Mouse (Mus musculus): ENCODE measurements around the gene Pglyrp2. TPM values are rescaled to one million over a fixed set of nuclear protein-coding genes. Genes with fewer than 3 reads are reported as not detected.

Pglyrp2 gene
- polyA plus RNA-seq, 1 experiment: 3.5 TPM

DNA sequence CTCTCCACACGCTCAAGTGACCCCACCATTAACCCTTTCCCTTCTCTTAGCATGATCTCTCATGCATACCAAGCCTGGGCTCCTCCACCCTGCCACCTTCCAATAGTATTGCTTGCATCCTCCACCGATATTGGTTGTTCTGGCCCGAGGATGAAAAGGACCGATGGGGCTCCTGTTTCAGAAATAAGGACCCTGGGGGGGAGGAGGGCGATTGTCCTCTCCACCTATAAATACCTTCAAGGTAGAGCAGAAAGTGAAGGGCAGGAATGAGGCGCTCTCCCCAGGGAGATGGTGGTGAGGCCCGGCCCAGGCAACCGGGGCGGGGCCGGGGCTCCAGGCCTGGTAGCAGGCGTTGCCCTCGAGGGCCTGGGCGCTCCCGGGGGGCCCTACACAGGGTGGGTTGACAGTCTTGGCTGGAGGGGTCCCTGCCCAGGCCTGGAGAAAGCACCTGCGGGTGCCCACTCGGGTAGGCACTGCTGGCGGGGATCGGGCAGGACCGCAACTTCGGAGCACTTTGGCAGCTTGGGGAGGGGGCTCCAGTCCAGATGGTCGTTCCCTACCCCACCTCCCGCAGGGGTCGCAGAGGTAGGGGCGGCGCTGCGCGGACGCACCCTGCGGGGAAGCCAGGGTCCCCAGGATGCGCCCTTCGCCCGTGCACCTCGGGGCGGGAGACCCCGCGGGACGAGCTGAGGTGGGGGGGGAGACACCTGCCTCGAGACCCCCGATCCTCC, 35.4 kb downstream of the Pglyrp2 start:
- peak; percentile 42 for DNase-seq
- Histone ChIP-seq H3K4me1 (ENCODE audit: control insufficient read depth, insufficient read depth, low read length) (no peaks in the 10 kb centered on the region; the same call in 1 of the 2 replicates), H3K36me3 (ENCODE audit: control insufficient read depth, insufficient read depth, low read length) (no peaks in the 10 kb centered on the region), H3K4me3 (ENCODE audit: insufficient read depth, low read depth, low read length) (peak overlapping the region; percentile 100), H3K27ac (ENCODE audit: insufficient read depth, low read depth, low read length) (peak overlapping the region; percentile 42), H3K27me3 (replicated peaks; ENCODE audit: control insufficient read depth, insufficient read depth, low read length) (no peaks in the 10 kb centered on the region)
- TF ChIP-seq CTCF (conservative IDR thresholded peaks at IDR 0.05; ENCODE audit: insufficient read depth, insufficient read length, low read depth, low read length): no peak
- no peak for TF ChIP-seq POLR2A (IDR thresholded peaks at IDR 0.05; ENCODE audit: low read depth, low read length)
- 1% methylated on average over 33 of the region's 39 CpGs for WGBS

DNA sequence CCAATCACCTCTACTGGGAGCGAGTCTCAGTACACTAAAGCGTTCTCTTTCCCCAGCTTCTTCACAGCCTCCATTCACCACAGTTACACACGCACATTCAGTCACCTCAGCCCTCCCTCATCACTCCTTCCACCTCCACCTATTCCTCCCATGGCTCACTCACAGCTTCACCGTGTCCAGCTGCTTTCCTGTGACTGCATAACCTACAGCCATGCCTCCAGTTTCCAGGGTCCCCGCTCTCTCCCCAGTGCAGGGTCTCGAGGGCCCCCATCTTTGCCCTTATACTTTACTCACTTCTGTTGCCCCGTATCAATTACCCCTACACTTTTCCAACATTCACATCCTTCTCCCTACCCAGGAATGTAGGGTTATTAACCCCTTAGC, 36.0 kb downstream of the Pglyrp2 start:
- WGBS: 33% methylated on average over 7 of the region's 7 CpGs
- Histone ChIP-seq H3K4me1 (ENCODE audit: control insufficient read depth, insufficient read depth, low read length) (no peaks in the 10 kb centered on the region; the same call in 1 of the 2 replicates), H3K27ac (ENCODE audit: insufficient read depth, low read depth, low read length) (no peak overlapping the region), H3K4me3 (ENCODE audit: insufficient read depth, low read depth, low read length) (peak overlapping the region; percentile 100), H3K27me3 (replicated peaks; ENCODE audit: control insufficient read depth, insufficient read depth, low read length) (no peaks in the 10 kb centered on the region), H3K36me3 (ENCODE audit: control insufficient read depth, insufficient read depth, low read length) (no peaks in the 10 kb centered on the region)
- TF ChIP-seq CTCF (conservative IDR thresholded peaks at IDR 0.05; ENCODE audit: insufficient read depth, insufficient read length, low read depth, low read length) (no peak), POLR2A (IDR thresholded peaks at IDR 0.05; ENCODE audit: low read depth, low read length) (no peak)
- no peak for DNase-seq

DNA sequence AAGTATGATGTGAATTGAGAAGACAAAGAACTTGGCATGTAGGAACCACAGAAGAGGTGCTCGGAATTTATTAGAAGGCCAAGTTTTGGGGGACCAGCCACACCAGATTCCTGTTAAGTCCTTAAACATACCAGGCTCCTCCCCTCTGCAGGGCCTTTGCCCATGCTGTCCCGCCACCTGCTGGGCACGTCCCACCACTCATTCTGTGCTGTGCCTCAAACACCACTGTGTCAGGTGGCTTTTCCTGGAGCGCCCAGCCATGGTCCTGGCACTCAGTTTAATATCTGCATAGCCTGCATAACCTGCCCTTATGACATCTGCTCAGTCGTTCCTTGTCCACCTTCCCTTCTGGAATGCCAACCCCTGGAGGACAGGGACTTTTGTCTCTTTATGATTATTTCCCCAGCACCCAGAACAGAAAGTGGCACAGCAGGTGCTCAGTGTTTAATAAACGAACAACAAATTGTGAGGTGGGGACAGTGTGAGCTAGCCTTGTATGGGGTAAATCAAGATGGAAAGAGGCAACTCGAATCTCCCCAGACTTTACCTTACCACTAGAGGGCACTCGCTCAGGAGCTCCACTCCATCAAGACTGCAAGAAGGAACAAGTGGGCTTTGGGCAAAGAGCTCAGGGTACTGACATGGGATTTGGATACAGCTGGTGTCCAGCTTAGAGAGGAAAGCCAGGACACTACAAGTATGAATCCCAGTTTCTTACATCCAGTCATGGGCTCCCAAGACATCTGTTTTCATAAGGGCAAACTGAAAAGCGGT, 37.1 kb downstream of the Pglyrp2 start:
- TF ChIP-seq POLR2A (IDR thresholded peaks at IDR 0.05; ENCODE audit: low read depth, low read length) (no peak), CTCF (conservative IDR thresholded peaks at IDR 0.05; ENCODE audit: insufficient read depth, insufficient read length, low read depth, low read length) (peak; percentile 70)
- Histone ChIP-seq H3K4me3 (ENCODE audit: insufficient read depth, low read depth, low read length) (no peak overlapping the region), H3K27ac (ENCODE audit: insufficient read depth, low read depth, low read length) (no peak overlapping the region), H3K36me3 (ENCODE audit: control insufficient read depth, insufficient read depth, low read length) (no peaks in the 10 kb centered on the region), H3K4me1 (ENCODE audit: control insufficient read depth, insufficient read depth, low read length) (no peaks in the 10 kb centered on the region; the same call in 1 of the 2 replicates), H3K27me3 (replicated peaks; ENCODE audit: control insufficient read depth, insufficient read depth, low read length) (no peaks in the 10 kb centered on the region)
- DNase-seq: peak; percentile 59
- 57% methylated on average over 9 of the region's 9 CpGs for WGBS

- H3K4me1 ChIP-seq (ENCODE audit: control insufficient read depth, insufficient read depth, low read length): no peaks in the 10 kb centered on the region; the same call in 1 of the 2 replicates
- no peak for DNase-seq
- TF ChIP-seq CTCF (conservative IDR thresholded peaks at IDR 0.05; ENCODE audit: insufficient read depth, insufficient read length, low read depth, low read length) (no peak), POLR2A (IDR thresholded peaks at IDR 0.05; ENCODE audit: low read depth, low read length) (no peak)
- H3K27ac ChIP-seq (ENCODE audit: insufficient read depth, low read depth, low read length): no peak overlapping the region
- 86% methylated on average over 5 of the region's 5 CpGs for WGBS
- no peaks in the 10 kb centered on the region for H3K36me3 ChIP-seq (ENCODE audit: control insufficient read depth, insufficient read depth, low read length)
- H3K27me3 ChIP-seq (replicated peaks; ENCODE audit: control insufficient read depth, insufficient read depth, low read length): no peaks in the 10 kb centered on the region
- no peak overlapping the region for H3K4me3 ChIP-seq (ENCODE audit: insufficient read depth, low read depth, low read length)
Measured at GRCm38 (mm10) chr17:32383661-32384060, 40.3 kb downstream of the Pglyrp2 start.

DNA sequence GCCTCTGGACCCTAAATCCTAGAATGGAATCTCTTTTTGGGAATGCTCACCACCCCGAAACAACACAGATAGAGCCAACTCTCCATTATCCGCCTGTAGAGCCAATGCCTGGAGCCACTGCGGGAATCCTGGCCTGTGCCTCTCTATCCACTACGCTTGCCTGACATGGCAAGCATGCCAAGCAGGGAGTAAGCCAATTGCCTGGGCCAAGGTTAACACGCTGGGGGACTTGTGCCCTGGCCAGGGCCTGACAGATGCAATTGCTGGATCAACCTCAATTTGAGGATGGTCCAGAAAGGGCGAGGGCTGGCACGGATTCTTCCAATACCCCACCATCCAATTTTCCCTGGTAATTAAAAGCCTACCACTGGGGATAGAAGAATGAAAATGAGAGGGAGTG, 41.4 kb downstream of the Pglyrp2 start:
- no peak overlapping the region for H3K27ac ChIP-seq (ENCODE audit: insufficient read depth, low read depth, low read length)
- H3K4me3 ChIP-seq (ENCODE audit: insufficient read depth, low read depth, low read length): no peak overlapping the region
- no peaks in the 10 kb centered on the region; the same call in 1 of the 2 replicates for H3K4me1 ChIP-seq (ENCODE audit: control insufficient read depth, insufficient read depth, low read length)
- DNase-seq: no peak
- no peaks in the 10 kb centered on the region for H3K27me3 ChIP-seq (replicated peaks; ENCODE audit: control insufficient read depth, insufficient read depth, low read length)
- TF ChIP-seq CTCF (conservative IDR thresholded peaks at IDR 0.05; ENCODE audit: insufficient read depth, insufficient read length, low read depth, low read length): no peak
- no peak for TF ChIP-seq POLR2A (IDR thresholded peaks at IDR 0.05; ENCODE audit: low read depth, low read length)
- H3K36me3 ChIP-seq (ENCODE audit: control insufficient read depth, insufficient read depth, low read length): no peaks in the 10 kb centered on the region
- 96% methylated on average over 7 of the region's 7 CpGs for WGBS

- no peak for DNase-seq
- H3K36me3 ChIP-seq (ENCODE audit: control insufficient read depth, insufficient read depth, low read length): no peaks in the 10 kb centered on the region
- no peak overlapping the region for H3K27ac ChIP-seq (ENCODE audit: insufficient read depth, low read depth, low read length)
- no peak overlapping the region for H3K4me3 ChIP-seq (ENCODE audit: insufficient read depth, low read depth, low read length)
- no peaks in the 10 kb centered on the region for H3K27me3 ChIP-seq (replicated peaks; ENCODE audit: control insufficient read depth, insufficient read depth, low read length)
- peaks cover 9% of the 10 kb centered on the region for H3K4me1 ChIP-seq (ENCODE audit: control insufficient read depth, insufficient read depth, low read length)
- 92% methylated on average over 2 of the region's 2 CpGs for WGBS
- no peak for TF ChIP-seq POLR2A (IDR thresholded peaks at IDR 0.05; ENCODE audit: low read depth, low read length)
- no peak for TF ChIP-seq CTCF (conservative IDR thresholded peaks at IDR 0.05; ENCODE audit: insufficient read depth, insufficient read length, low read depth, low read length)
Measured at GRCm38 (mm10) chr17:32378786-32379185, 45.2 kb downstream of the Pglyrp2 start.

GRCm38 (mm10) chr17:32377137-32377536, 46.8 kb downstream of the Pglyrp2 start:
- no peak for TF ChIP-seq CTCF (conservative IDR thresholded peaks at IDR 0.05; ENCODE audit: insufficient read depth, insufficient read length, low read depth, low read length)
- TF ChIP-seq POLR2A (IDR thresholded peaks at IDR 0.05; ENCODE audit: low read depth, low read length): no peak
- Histone ChIP-seq H3K36me3 (ENCODE audit: control insufficient read depth, insufficient read depth, low read length) (no peaks in the 10 kb centered on the region), H3K27me3 (replicated peaks; ENCODE audit: control insufficient read depth, insufficient read depth, low read length) (no peaks in the 10 kb centered on the region), H3K27ac (ENCODE audit: insufficient read depth, low read depth, low read length) (no peak overlapping the region), H3K4me3 (ENCODE audit: insufficient read depth, low read depth, low read length) (no peak overlapping the region), H3K4me1 (ENCODE audit: control insufficient read depth, insufficient read depth, low read length) (peaks cover 9% of the 10 kb centered on the region)
- DNase-seq: no peak
- 61% methylated on average over 9 of the region's 9 CpGs for WGBS
